Mouse (Mus musculus) lung, adult 2 months (tissue): ENCODE results near the gene Slc25a29.
A peak's percentile ranks its signal among the peaks of the same experiment; 100 is the strongest.

Experiments used
- CTCF ChIP-seq: fragments of 200-500 bp; IDR thresholded peaks from 2 replicates; pipeline ENCODE4 v1.5.1; 2011; ENCODE audit warnings: mild to moderate bottlenecking, low read length, control low read depth; ENCODE audit not compliant: insufficient read depth
- POLR2A ChIP-seq: fragments of 200-500 bp; IDR thresholded peaks from 2 replicates; pipeline ENCODE4 v1.6.1; 2011; ENCODE audit warnings: low read depth, mild to moderate bottlenecking, control low read depth, low read length, borderline replicate concordance; ENCODE audit errors: extremely low read depth

DNA sequence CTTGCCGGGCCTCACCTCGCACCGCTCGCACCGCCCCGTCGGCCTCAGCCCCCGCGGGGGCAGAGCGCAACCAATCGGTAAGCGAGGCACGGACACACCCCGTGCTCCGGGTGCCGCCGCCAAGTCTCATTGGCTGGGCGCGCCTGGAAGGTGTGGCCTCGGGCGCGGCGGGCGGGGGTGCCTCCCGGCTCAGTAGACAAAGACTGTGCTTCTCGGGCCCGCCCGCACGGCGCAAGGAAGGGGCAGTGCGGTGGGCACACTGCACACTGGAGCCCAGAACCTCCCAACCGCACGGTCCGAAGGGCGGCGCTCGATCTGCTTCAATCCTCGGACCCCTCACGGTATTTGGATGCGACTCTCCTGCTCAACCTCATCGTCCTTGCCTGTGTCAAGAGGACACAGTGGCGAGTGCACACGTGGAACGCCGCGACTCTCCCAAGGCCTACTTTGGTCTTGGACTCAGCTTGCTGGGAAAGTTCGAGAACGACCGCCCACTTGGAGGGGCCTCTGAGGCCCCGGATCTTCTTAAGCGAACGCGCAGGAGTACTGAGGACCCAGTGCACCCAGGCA is at the start of gene Slc25a29, which contains the start of gene Slc25a47:
- TF ChIP-seq CTCF (no peak), POLR2A (peak; percentile 61; the same call in 1 of the 2 replicates)
